Comparison of ENCODE assay signal across 8 mouse cellular contexts in genomic region chr12:40447561-40448355, GRCm38 (mm10). TPM values are rescaled to one million over a fixed set of nuclear protein-coding genes. Genes with fewer than 3 reads are reported as not detected.
DNase-seq lines count a peak whose midpoint lies in the region; ATAC-seq and TF ChIP-seq lines count a peak whose summit lies in the region.

No protein-coding gene starts in this region.

- H3K27me3 ChIP-seq in liver, adult 2 months (ENCODE audit: control insufficient read depth, insufficient read depth, low read length): no peaks in the 10 kb centered on the region
- H3K27me3 ChIP-seq in forebrain, embryonic 15.5 days: no peaks in the 10 kb centered on the region
- H3K27me3 ChIP-seq in liver, embryonic 13.5 days: peaks cover 41% of the 10 kb centered on the region

- no peak for ATAC-seq in forebrain, embryonic 15.5 days (replicated peaks)
- no peak for ATAC-seq in liver, embryonic 13.5 days (ENCODE audit: low read depth)
- ATAC-seq in megakaryocyte, adult 5-6 weeks (ENCODE audit: poor library complexity, severe bottlenecking): no peak

- no peak for TF ChIP-seq POLR2A in liver, adult 2 months (IDR thresholded peaks at IDR 0.05; ENCODE audit: extremely low read depth, insufficient read depth, low read length)

- H3K4me1 ChIP-seq in liver, adult 2 months (ENCODE audit: control insufficient read depth, insufficient read depth, low read length): peaks cover 6% of the 10 kb centered on the region
- peaks cover 22% of the 10 kb centered on the region for H3K4me1 ChIP-seq in forebrain, embryonic 15.5 days
- H3K4me1 ChIP-seq in liver, embryonic 13.5 days (replicated peaks): peaks cover 16% of the 10 kb centered on the region

- 11% methylated on average over 10 of the region's 10 CpGs for WGBS in liver, adult 2 months
- 18% methylated on average over 10 of the region's 10 CpGs for WGBS in forebrain, embryonic 15.5 days
- 8% methylated on average over 10 of the region's 10 CpGs for WGBS in liver, embryonic 13.5 days (ENCODE audit: insufficient replicate concordance)

- peak overlapping the region; percentile 59 for H3K9ac ChIP-seq in liver, adult 2 months (ENCODE audit: low read depth, low read length)
- peak overlapping the region; percentile 86 for H3K9ac ChIP-seq in forebrain, embryonic 15.5 days (replicated peaks)
- no peak overlapping the region for H3K9ac ChIP-seq in liver, embryonic 13.5 days

- peaks cover 33% of the 10 kb centered on the region for H3K79me2 ChIP-seq in liver, adult 2 months (ENCODE audit: control insufficient read depth, insufficient read depth, low read length)

- H3K4me2 ChIP-seq in forebrain, embryonic 15.5 days (replicated peaks): peak overlapping the region; percentile 91
- H3K4me2 ChIP-seq in liver, embryonic 13.5 days: peak overlapping the region; percentile 21; the same call in 1 of the 2 replicates

- H3K4me3 ChIP-seq in liver, adult 2 months (ENCODE audit: insufficient read depth, low read depth, low read length): peak overlapping the region; percentile 90; the same call in 1 of the 2 replicates
- peak overlapping the region; percentile 85 for H3K4me3 ChIP-seq in forebrain, embryonic 15.5 days
- peak overlapping the region; percentile 81; the same call in 1 of the 2 replicates for H3K4me3 ChIP-seq in liver, embryonic 13.5 days (replicated peaks)

- DNase-seq in liver, adult 2 months (ENCODE audit: extremely low read depth, low read depth, low spot score): peak; percentile 71
- no peak for DNase-seq in liver
- DNase-seq in liver, embryonic 13.5 days: no peak
- peak; percentile 24 for DNase-seq in retina, postnatal 1 day
- DNase-seq in gastrocnemius, postnatal 25 days: no peak
- no peak for DNase-seq in thymus, postnatal 0 days (ENCODE audit: low spot score)

- H3K9me3 ChIP-seq in forebrain, embryonic 15.5 days: no peaks in the 10 kb centered on the region
- no peaks in the 10 kb centered on the region for H3K9me3 ChIP-seq in liver, embryonic 13.5 days (replicated peaks)

- H3K27ac ChIP-seq in liver, adult 2 months (replicated peaks; ENCODE audit: insufficient read depth, low read depth, low read length): peak overlapping the region; percentile 62
- peak overlapping the region; percentile 95 for H3K27ac ChIP-seq in forebrain, embryonic 15.5 days (replicated peaks)
- H3K27ac ChIP-seq in liver, embryonic 13.5 days: no peak overlapping the region

- no peak for TF ChIP-seq CTCF in liver, adult 2 months (IDR thresholded peaks at IDR 0.05; ENCODE audit: low read depth, low read length)

- no peaks in the 10 kb centered on the region for H3K36me3 ChIP-seq in liver, adult 2 months (ENCODE audit: control insufficient read depth, insufficient read depth, low read length)
- no peaks in the 10 kb centered on the region for H3K36me3 ChIP-seq in forebrain, embryonic 15.5 days
- H3K36me3 ChIP-seq in liver, embryonic 13.5 days: no peaks in the 10 kb centered on the region

RNA-seq across cellular contexts. Expression of gene Dock4, which starts 2.0 kb away (rescaled TPM):
- 21.5 and 26.8 TPM in 2 replicates for total RNA-seq in liver, adult 2 months (2014; rRNA removed)
- 5.8 and 5.9 TPM in 2 replicates for polyA plus RNA-seq in liver, adult 2 months (2012; rRNA removed)
- 30.1 and 31.9 TPM in 2 replicates for polyA plus RNA-seq in forebrain, embryonic 15.5 days (2015; fragmentation: Nextera tagmentation; extraction: Ambion mirVana)
- polyA plus RNA-seq in liver, embryonic 13.5 days (2015; fragmentation: Nextera tagmentation; extraction: Ambion mirVana): 0.61 and 0.75 TPM in 2 replicates
- total RNA-seq in megakaryocyte, adult 5-6 weeks (2015): 11.4 and 12.2 TPM in 2 replicates
- total RNA-seq in megakaryocyte, adult 5-6 weeks (2017): 5.3 and 8.8 TPM in 2 replicates
- 10 to 100 TPM; 10.9 to 13.3 TPM for total RNA-seq in gastrocnemius, postnatal 25 days (2021)
- polyA plus RNA-seq in thymus, postnatal 0 days (2015; fragmentation: Nextera tagmentation; extraction: Ambion mirVana): 0.91 and 1.2 TPM in 2 replicates

RNA-seq across cellular contexts. Expression of gene Zfp277, which starts 2.1 kb away (rescaled TPM):
- total RNA-seq in liver, adult 2 months (2014; rRNA removed): 10.9 and 14.0 TPM in 2 replicates
- 2.8 and 3.3 TPM in 2 replicates for polyA plus RNA-seq in liver, adult 2 months (2012; rRNA removed)
- polyA plus RNA-seq in forebrain, embryonic 15.5 days (2015; fragmentation: Nextera tagmentation; extraction: Ambion mirVana): 26.9 and 27.5 TPM in 2 replicates
- polyA plus RNA-seq in liver, embryonic 13.5 days (2015; fragmentation: Nextera tagmentation; extraction: Ambion mirVana): 9.3 and 11.4 TPM in 2 replicates
- 38.3 and 44.2 TPM in 2 replicates for total RNA-seq in megakaryocyte, adult 5-6 weeks (2015)
- total RNA-seq in megakaryocyte, adult 5-6 weeks (2017): 43.9 and 44.6 TPM in 2 replicates
- total RNA-seq in gastrocnemius, postnatal 25 days (2021): 1 to 10 TPM; 6.9 to 8.2 TPM
- 27.9 and 28.9 TPM in 2 replicates for polyA plus RNA-seq in thymus, postnatal 0 days (2015; fragmentation: Nextera tagmentation; extraction: Ambion mirVana)

Comparison
In these comparisons a context has a peak if more than half of its experiments do, and no peak if none do; other contexts are left out.
1. DNase-seq: peak in liver, adult 2 months (single experiment) and retina, postnatal 1 day (single experiment); none in liver (single experiment), liver, embryonic 13.5 days (single experiment), gastrocnemius, postnatal 25 days (single experiment) and thymus, postnatal 0 days (single experiment).
2. Peak in every context shown above with its lines, with median percentiles within 50 percentile points of each other: H3K4me3 ChIP-seq.